Mouse (Mus musculus) spleen, postnatal 10 days (tissue): Measurements from ENCODE around the gene Tmod4.
"Not testable (repeated sequence)": the region's sequence is repeated elsewhere in the genome, so short reads cannot be mapped to it uniquely, and the experiment has no call there.

ENCODE experiments used
- DNase-seq, 2 experiments: peaks; one replicate each; pipeline ENCODE4 v3.0.0; 2021 to 2022; ENCODE audit warnings: low spot score in 2 of 2

Gene Tmod4

DNA sequence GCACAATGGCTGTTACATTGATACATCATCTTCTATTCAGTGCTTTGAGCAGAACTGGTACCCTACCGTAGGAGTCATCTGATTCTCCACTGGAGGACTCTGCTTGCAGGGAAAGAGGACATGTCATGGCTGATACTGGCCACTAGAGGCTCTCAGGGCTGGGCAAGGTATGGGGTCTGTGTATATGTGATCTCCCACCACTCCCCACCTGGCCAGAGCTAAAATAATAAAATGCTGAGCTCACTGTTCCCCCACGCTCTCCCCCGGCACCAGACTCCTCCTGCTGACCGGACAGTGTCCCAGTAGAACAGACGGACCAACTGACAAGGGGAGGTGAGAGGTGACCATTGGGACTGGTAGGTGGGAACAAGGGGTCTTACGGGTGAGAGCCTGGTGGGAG, at the start of gene Tmod4:
TSS of gene Tmod4 (plus strand) at position 231 of the 400 bp plus-strand sequence.
- DNase-seq: no peak

GRCm38 (mm10) chr3:95088071-95088470, 36.2 kb upstream of the Tmod4 start:
- no peak for DNase-seq

DNA sequence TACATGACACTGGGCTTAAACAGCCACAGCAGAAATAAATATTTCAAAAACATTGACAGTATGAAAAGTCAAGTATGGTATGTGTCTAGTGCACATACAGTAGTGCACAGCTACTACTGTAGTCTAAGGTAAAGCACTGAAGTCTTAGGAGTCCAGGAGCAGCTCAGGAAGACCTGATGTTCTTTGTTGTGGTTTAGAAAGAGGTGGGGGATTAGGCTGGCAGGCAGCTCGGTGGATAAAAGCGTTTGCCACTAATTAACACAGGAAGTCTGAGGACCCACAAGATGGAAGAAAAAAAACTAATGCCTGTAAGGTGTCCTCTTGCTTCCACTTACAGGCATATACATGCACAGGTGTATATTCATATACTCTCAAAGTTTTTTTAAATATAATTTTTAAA, 23.4 kb upstream of the Tmod4 start:
- no peak for DNase-seq

GRCm38 (mm10) chr3:95105121-95105520, 19.2 kb upstream of the Tmod4 start:
- no peak for DNase-seq

DNA sequence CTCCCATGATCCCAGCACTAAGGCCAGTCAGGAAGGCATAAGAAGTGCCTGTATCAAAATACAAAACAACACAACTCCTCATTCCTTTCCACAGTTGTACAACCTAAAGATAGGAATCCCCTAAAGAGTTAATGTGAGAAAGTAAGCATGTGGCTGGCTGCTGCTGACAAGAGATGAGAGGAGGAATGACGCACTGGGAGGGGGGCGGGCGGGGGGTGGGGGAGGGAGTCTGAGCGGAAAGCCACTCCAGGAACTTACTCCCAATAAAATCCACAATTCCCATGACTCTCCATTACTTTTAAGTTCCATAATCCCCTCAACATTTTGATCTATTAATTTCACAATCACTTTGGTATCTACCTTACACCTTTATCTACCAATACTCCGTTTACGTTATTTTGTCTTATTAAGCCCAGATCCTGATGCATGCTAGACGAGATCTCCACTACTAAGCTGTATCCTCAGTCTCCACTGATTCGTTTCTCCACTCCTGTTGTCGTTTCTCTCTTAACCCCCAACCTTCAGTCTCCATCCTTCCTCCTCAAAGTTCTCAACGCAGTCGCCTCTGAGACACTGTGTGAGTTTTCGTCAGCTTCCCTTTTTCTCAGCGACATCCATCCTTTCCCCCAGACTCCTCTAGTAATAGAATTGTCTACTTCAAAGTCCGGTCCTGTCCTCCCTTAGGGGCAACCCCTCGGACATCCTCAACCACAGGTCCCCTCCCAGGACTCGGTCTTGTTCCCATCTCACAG, 18.5 kb upstream of the Tmod4 start:
- DNase-seq: no peak

GRCm38 (mm10) chr3:95106338-95107117, 17.7 kb upstream of the Tmod4 start, which contains the start of gene Pip5k1a:
TSS of gene Pip5k1a (minus strand) at chr3:95106930.
- DNase-seq: peak; percentile 89 to 97

GRCm38 (mm10) chr3:95107308-95107707, 17.0 kb upstream of the Tmod4 start:
- DNase-seq: not testable (repeated sequence)

- DNase-seq: no peak
Observed at GRCm38 (mm10) chr3:95107898-95108297, 16.4 kb upstream of the Tmod4 start.

- peak; percentile 87 to 93 for DNase-seq
Observed at GRCm38 (mm10) chr3:95110911-95111726, 13.2 kb upstream of the Tmod4 start, which contains the start of gene Vps72. TSS of gene Vps72 (plus strand) at chr3:95111022.

DNA sequence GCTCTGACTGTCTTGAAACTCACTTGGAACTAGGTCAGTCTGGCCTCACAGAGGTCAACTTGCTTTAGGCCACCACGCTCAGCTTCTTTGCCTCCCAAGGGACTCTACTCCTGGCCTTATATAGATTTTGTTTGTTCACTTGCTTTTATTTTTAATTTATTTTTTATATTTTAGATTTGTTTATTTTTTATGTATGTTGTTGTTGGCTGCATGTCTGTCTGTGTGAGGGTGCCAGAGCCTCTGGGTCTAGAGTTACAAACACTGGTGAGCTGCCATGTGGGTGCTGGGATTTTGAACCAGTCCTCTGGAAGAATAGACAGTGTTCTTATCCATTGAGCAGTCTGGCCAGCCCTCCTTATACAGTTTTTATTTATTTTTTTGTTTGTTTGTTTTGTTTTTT, 11.5 kb upstream of the Tmod4 start:
- DNase-seq: no peak

DNA sequence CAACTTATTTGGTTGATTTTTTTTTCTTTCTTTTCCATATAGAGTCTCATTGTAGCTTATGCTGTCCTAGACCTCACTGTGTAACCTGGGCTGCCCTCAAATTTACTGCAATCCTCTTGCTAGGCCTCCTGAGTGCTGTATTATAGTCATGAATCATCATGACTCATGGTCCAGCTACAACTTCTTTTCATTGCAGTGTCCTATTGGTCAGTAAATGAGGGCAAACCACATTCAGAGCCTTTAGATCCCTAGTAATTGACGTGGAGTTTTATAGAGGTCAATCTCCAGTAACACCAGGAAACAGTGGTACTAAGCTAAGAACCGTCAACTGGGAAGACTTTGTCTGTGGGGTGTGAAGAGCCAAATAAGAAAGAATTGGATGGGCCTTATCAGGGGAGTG, 6.5 kb upstream of the Tmod4 start:
- DNase-seq: no peak

- DNase-seq: no peak
Observed at GRCm38 (mm10) chr3:95121580-95121979, 2.7 kb upstream of the Tmod4 start.

DNA sequence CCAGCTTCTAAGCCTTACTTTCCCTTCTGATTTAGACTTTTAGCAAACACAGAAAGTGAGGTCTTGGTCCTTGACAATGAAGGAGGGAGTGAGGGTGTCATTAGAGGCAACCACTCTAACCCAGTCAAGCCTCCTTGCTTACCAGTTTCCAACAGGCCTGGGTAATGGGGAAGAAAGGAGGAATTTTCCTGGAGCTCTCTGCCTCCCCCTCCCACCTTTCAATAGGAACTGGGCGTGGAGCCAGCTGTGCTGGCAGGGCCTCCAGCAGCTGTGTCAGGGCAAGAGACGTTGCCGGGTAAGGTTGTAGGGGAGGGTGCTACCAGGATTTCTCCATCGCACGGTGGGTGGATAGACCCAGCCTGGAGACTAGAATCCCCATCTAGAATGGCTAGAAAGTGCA, 696 bp downstream of the Tmod4 start:
- DNase-seq: no peak

GRCm38 (mm10) chr3:95129226-95129651, 5.0 kb downstream of the Tmod4 start:
- DNase-seq: no peak

- DNase-seq: no peak
Observed at GRCm38 (mm10) chr3:95130081-95130480, 5.8 kb downstream of the Tmod4 start.

DNA sequence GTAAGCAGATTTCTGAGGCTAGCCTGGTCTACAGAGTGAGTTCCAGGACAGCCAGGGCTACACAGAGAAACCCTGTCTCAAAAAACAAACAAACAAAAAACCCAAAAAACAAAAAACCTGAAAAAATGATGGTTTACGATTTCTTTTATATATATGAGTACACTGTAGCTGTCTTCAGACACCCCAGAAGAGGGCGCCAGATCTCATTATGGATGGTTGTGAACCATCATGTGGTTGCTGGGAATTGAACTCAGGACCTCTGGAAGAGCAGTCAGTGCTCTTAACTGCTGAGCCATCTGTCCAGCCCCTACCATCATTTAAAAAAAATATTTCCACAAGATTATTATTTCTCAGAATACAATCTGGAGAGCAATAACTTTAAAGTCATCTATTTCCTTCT, 8.1 kb downstream of the Tmod4 start:
- DNase-seq: not testable (repeated sequence)

- DNase-seq: no peak
Observed at GRCm38 (mm10) chr3:95133176-95133575, 8.9 kb downstream of the Tmod4 start.

DNA sequence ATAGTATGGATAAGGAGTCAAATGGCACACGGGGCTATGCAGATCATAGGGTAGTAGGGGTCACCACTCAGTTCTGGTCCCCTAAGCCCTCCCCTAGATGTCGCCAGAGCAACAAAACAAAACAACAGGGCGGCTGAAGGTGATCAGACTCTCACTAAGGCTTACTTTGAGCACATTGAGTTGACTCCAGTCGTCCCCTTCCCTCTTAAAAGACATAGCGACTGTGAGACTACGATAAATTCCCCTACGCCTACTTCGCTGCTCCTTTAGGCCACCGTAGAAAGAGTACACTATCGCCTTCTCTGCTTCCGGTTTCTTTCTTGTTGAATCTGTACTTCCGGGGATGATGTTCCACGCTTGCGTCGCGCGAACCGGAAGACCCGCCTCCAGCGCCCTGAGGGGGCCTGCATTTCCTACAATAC, 9.4 kb downstream of the Tmod4 start, which contains the start of the genes Scnm1 and Lysmd1:
TSS of gene Scnm1 (minus strand) at position 332 of the 422 bp plus-strand sequence.
TSS of gene Lysmd1 (plus strand) at position 409 of the 422 bp plus-strand sequence.
- DNase-seq: peak; percentile 68 to 92

DNA sequence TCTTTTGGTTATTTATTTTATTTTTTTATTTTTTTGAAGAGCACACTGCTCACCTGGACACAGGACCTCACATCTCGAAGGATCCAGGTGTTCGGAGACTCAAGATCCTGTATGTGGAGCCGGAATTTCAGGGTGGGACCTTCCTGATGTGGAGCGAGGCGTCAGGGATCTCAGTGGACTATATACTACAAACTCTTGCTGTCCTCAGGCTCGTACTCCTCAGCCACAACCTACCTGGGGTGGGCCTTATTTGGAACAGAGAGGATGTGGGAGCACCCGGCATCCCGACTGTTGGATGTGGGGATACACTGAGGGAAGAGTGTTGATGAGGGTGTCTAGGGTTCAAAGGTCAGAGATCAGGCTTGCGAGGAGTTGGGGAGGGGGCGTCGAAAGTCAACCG, 9.9 kb downstream of the Tmod4 start:
- not testable (repeated sequence) for DNase-seq

- peak; percentile 53 to 75 for DNase-seq
Observed at GRCm38 (mm10) chr3:95135023-95135422, 10.7 kb downstream of the Tmod4 start.

GRCm38 (mm10) chr3:95135433-95136052, 11.3 kb downstream of the Tmod4 start:
- peak in 1 of 2 experiments; percentile 14 for DNase-seq
